Mouse (Mus musculus) MEL-GATA-1-ER (cell line): ENCODE measurements around the gene Rptor.

ENCODE experiments used
- DNase-seq: peaks from one replicate; pipeline ENCODE4 v3.0.0-alpha.2; 2012; ENCODE audit warnings: low read depth; ENCODE audit errors: extremely low read depth

Gene Rptor

GRCm38 (mm10) chr11:119902891-119903290, 300.2 kb downstream of the Rptor start:
- DNase-seq, result no peak

DNA sequence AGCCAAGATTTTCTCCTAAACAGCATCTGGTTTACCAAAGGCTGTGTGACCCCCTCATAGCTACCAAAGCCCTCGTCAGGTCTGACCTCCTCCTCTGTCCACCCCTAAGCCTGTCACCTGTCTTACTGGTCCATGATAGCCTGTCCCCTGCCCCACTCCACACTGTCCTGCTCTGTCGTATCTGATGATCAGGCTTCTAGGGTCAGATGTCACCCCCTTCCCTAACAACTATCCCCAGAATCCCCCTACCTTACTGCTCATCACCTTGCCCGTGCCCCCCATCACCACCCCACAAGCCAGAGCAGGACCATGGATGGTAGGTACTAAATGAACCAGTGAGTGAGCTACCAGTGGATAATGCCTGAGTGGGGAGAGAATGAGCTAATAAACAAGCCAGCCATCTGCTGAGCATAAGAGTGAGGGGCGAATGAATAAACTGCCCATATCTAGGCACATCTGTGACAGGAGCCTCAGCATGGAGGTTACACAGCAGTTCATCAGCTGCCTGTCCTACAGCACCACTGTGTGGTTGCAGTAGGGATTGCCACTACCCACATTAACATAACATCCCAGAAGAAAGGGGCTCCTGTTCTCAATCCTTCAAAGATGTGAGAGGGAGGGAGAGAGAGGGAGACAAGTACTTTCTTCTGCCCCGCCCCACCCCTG, 302.0 kb downstream of the Rptor start:
- peak; percentile 37 for DNase-seq

DNA sequence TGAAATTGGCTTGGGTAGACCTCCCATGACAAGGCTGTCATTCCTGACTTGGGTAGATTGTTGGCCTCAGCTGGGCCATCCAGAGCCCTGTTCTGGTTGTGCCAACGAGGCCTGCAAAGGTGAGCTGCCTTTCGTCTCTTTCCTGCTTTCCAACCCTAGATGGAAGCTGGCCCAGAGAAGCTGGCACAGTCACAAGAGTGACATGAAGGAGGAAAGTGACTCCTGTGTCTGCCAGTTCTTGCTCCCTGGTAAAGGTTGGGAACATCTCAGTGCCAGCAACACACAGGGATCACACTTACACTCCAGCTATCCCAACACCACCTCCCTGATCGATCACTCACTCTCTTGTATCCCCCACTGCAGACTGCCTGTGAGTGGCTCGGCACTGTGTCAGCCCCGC, 303.1 kb downstream of the Rptor start:
- no peak for DNase-seq

DNA sequence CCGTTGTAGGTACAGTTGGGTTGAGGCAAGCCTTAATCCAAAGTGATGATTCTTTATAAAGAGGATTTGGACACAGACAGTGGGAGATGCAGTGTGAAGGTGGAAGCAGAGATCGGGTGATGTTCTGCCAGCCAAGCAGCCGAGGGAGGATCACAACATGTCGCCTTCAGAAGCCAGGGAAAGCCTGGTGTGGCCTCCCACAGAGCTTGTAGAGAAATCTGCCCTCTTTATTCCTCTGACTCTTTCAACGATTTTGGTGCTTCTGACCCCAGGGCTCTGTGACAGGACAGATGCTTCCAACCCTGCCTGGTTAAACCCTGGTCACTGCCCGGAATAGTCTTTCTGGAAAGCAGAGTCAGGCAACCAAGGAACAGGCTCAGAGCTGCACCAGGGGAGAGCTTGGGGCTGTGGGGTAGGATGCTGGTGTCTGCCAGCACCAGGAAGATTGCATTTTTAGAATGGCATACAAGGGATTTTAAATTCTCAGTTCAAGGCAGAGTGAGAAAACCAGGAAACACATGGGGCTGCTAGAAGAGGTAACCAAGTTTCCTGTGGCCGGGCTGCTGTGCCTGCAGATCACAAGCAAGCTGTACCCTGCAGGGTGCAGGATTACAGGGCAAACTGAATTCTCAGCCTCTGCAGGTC, 304.4 kb downstream of the Rptor start:
- no peak for DNase-seq

- no peak for DNase-seq
Observed at GRCm38 (mm10) chr11:119907711-119908110, 305.0 kb downstream of the Rptor start.

DNA sequence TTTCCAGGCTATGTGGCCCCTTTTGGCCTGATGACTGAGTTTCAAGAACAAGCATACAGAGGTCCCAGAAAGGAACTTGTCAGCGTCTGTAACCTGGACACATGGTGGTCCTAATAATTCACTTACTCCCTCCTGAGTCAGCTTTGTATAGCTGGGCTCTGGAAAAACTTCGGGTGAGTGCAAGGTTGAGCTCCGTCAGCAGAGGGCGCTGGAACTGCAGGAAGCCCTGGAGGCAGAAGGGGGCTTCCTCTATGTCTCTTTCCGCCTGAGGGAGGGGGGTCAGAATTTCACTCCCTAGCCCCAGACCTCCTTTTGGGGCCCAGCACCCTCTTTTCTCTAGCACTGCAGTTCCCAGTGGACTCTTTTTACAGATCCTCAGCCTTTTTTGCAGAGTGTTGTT, 306.7 kb downstream of the Rptor start:
- DNase-seq, result peak; percentile 56

DNA sequence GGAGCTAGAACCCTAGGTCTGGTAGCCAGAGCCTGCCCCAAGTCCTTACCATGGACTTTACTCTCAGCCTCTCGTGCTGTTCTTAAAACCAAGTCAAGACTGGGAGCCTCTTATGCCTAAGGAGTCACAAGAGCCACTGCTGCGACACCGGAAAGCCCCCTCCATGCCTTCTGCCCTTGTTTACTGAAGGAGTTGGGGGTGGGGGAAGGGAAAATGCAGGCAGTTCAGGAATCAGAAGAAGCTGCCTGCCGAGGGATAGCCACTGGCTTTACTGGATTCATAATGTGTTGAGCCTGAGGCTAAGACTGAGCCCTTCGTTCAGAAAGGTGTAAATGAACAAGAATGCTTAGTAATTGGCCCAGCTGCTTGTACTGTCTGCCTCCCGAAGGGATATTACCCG, 310.1 kb downstream of the Rptor start:
- DNase-seq, result no peak

DNA sequence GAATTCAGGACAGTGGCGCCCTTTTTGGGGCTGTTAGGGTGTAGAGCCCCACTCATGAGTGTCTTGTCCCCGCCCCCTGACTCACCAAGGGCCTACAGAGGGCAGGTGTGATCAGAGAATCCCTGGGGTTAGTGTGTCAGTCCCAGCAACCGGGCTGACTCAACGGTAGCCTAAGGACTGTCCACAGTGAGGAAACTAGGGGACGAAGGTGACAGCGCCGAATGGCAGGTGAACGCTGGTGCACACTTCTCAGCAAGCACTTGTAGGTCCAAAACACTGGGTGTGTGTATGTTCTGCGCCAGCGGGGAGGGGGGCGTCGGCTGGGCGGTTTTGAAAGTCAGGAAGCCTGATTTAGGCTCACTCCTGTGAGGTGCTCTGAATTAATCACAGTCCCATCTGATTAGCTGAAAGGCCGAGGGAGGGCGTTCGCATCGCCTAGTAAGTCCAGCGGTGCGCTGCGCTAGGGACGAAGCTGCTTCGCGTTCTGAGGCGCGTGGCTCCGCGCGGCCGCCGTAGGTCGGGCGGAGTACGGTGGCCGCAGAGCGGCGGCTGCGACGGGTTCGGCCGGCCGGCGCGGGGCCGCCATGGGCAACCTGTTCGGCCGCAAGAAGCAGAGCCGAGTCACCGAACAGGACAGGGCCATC, 310.7 kb downstream of the Rptor start, which contains the start of gene Chmp6:
Chmp6 (plus strand) TSS at position 151 of the 644 bp plus-strand sequence.
- DNase-seq, result peak; percentile 47

DNA sequence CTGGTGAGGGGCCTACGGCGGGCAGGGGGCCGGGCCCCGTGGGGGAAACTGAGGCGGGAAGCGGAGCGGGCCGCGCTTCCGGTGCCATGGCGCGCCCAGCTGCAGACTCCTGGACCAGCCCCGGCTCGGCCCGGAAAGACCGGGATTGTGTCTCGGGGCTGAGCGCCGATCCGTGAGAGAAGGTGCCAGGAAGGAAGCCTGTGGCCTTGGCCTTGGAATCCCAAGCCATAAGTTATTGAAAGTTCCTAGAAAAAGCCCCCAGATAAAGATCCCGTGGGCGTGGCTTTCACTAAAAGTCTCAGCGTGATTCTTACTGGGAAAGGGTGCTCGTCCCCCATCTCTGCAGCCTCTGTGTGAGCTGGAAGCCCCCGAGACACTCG, 311.2 kb downstream of the Rptor start:
- DNase-seq, result no peak

DNA sequence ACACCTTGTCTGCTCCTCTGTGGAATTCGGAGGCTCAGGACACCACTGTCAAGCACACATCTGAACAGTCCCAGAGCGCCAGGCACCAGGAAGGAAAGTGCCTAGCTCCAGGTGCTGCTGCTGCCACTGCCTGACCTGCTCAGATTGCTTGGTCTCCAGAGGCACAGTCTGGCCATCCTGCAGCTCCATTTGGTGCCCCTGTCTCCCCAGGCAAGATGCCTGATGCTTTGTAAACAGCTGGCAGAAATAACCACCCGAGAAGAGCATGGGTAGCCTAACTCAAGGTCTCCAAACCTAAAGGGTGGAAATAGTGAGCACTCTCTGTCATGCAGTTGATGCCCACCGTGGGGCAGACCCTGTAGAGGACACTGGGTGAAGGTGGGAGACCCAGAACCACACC, 311.7 kb downstream of the Rptor start:
- no peak for DNase-seq

DNA sequence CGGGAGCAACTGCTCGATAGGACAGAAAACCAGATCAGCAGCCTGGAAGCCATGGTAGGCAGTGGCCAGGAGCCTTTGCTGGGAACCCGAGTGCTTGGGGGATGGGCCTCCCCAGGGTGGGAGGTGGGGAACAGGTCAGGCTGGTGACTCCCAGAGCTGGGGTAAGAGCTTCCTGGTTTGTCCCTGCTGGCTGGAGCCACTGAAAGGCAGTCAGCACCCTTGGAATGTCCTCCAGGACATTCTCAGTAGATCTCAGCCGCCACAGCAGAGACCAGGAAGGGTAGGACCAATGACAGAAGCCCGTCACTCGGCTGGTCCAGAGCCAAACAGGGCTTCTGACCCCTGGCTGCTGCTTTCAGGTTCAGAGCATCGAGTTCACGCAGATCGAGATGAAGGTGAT, 313.0 kb downstream of the Rptor start:
- DNase-seq, result no peak

GRCm38 (mm10) chr11:119916102-119916790, 313.5 kb downstream of the Rptor start:
- DNase-seq, result no peak

DNA sequence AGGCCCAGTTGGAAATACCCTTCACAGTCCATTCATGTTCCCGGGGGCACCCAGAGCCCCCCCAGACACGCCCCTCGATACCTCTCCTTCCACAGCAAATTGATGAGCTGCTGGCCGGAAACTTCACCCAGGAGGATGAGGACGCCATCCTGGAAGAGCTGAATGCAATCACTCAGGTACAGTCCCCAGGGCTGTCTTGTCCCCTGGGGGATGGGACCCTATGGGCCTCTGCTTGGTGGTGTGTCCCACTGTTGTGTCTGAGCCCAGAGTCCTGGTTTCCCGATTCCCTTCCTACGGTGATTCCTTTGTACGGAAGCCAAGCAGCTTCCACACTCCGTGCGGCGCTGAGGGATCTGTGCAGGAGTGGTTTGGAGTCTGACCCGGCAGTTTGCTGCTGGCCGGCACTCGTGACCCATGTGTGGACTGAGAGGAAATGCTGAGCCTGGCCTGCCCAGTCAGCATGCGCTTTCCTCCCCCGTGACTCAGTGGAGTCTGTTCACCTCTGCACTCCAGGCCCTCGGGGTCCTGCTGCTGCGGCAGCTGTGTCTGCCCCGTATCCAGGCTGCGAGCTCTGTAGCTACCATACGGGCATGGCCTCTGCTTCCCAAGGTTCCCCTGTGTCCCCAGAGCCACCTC, 314.2 kb downstream of the Rptor start:
- no peak for DNase-seq

DNA sequence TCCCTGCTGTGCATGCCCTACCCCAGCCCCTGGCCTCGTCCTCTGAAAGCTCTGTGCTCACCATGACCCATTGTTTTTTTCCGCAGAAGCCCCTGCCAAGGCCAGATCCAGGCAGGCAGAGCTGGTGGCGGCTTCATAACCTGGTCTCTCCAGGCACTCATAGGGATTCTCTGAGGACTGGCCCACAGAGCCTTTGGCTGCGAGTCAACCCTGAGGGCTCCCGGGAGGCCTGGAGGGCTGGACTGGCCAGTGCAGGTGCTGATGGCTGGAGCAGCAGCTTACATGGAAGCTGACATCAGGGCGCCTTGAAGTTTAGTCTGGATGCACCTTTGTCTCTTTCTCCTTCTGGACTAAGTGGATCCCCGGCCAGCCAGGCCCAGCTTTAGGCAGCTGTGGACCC, 315.8 kb downstream of the Rptor start:
- DNase-seq, result no peak

GRCm38 (mm10) chr11:119919432-119919831, 316.7 kb downstream of the Rptor start:
- DNase-seq, result no peak

DNA sequence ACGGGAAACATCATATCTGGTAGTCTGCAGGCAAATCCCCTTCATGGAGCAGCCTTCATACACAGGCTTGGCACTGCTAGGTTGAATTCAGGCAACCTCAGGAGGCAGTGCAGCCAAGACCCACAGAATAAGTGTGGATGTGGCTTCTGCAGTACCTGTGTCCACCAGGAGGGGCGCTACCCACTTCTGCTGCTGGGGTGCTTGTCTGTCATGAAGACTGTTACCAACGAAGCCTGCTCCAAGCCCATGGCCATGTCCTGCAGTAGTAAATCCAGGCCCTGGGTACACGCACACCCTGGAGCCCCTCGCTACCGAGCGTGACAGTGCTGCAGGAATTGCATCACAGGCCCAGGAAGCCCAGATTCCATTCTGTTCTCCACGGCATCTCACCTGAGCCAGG, 317.2 kb downstream of the Rptor start:
- DNase-seq, result no peak

DNA sequence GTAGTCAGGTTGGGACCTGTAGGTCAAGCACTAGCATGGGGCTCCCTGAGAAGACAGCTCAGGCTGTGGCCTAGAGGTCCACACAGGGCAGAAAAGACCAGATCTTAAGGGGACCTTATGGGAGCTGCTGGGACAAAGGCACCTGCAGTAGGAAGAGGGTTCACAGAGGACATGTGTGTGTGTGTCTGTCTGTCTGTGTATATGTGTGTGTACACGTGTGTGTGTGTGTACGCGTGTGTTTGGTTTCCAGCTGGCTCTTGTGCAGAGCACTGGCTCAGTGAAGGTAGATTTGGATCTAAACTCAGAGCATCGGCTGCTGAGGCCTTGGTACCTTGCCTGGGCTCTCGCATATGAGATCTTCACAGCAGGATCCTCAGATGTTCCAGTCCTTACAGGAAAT, 318.0 kb downstream of the Rptor start:
- no peak for DNase-seq

- DNase-seq, result no peak
Observed at GRCm38 (mm10) chr11:119925176-119925575, 322.5 kb downstream of the Rptor start.

DNA sequence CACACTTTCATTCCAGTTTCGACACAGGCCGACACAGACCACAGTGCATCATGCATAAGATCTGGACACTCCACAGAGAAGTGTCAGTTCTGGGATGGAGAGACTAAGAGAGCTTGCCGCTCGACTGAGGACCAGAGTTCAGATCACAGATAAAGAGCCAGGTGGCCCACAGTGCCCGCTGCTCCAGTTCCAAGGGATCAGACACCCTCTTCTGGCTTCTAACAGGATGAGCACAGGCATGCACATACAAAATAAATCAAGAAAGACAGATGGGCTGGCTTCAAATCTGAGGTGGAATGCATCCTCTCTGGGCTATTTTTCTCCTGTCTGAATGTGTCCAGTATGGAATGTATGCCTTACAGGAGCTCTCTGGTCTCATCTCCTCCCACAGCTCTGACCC, 324.1 kb downstream of the Rptor start:
- DNase-seq, result no peak

DNA sequence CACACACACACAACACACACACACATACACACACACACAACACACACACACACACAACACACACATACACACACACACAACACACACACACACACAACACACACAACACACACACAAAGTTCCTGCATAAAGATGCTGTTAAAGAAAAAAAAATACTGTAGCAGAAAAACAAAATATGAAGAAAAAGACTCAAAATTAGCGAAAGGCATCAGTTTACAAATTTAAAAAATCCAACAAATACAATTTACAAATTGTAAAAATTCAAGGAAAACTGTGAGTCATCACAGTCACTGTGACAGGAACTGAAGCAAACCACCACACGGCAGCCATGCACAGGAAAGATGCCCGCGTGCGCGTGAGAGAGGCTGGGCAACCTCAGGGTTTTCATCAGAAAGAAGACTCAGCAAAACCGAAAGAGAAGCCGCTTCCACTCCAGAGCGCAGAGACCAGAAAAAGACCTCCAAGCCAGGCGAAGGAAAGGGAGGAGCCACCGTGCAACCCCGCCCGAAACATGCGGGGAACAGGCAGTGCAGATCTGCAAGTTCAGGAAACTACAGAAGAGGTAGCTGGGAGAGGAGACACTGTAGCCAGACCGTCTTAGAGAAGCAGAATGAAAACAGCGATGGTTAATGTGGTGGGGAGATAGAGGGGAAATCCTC, 325.4 kb downstream of the Rptor start:
- peak; percentile 55 for DNase-seq

DNA sequence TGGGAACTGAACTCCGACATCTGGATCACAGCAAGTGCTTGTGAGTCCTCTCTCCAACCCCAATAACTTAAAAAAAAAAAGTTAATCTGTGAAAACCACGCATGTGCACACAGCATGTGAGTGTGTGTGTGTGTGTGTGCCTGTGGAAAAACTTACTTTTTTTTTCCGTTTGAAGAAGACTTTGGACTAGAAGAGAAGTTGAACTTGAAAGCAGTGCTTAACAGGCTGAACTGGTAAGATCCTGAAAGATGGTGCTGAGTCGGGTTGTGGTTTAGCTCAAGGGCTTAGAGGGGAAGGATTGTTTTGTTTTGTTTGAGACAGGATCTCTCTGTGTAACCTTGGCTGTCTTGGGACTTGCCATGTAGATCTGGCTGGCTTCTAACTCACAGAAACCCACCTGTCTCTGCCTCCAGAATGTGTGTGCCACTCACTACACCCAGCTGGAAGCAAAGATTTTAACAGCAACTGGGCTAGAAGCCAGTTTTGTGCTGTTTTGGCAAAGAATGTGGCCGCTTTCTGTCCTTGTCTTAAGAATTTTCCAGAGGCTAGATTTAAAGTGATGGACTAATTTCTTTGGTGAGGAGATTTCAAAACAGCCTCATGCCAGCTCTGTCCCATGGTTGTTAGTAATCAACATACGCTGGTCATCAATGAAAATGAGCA, 327.0 kb downstream of the Rptor start:
- no peak for DNase-seq
